Mouse (Mus musculus) heart, adult 9 months (tissue): ENCODE measurements around the gene Grm4.
A peak's percentile ranks its signal among the peaks of the same experiment; 100 is the strongest.

Experiments
- DNase-seq, 2 experiments: peaks; one replicate each; pipeline ENCODE4 v3.0.0; 2022; ENCODE audit warnings: low spot score in 2 of 2

The Grm4 gene

GRCm38 (mm10) chr17:27445364-27446075, 75.7 kb downstream of the Grm4 start:
- DNase-seq, result peak; percentile 29 to 46

GRCm38 (mm10) chr17:27442538-27443113, 78.6 kb downstream of the Grm4 start:
- DNase-seq, result no peak

- DNase-seq, result no peak
These were observed 79.4 kb downstream of the Grm4 start for GRCm38 (mm10) chr17:27441778-27442177.

GRCm38 (mm10) chr17:27435799-27436198, 85.4 kb downstream of the Grm4 start:
- no peak for DNase-seq

GRCm38 (mm10) chr17:27435225-27435624, 86.0 kb downstream of the Grm4 start:
- no peak for DNase-seq

GRCm38 (mm10) chr17:27434066-27434465, 87.1 kb downstream of the Grm4 start:
- no peak for DNase-seq

- DNase-seq, result no peak
These were observed 88.0 kb downstream of the Grm4 start for GRCm38 (mm10) chr17:27433179-27433680.

- DNase-seq, result no peak
These were observed 89.0 kb downstream of the Grm4 start for GRCm38 (mm10) chr17:27432145-27432650.

GRCm38 (mm10) chr17:27431049-27431839, 90.0 kb downstream of the Grm4 start:
- DNase-seq, result no peak

- DNase-seq, result no peak
These were observed 91.4 kb downstream of the Grm4 start for GRCm38 (mm10) chr17:27429757-27430156.

GRCm38 (mm10) chr17:27425016-27425415, 96.2 kb downstream of the Grm4 start:
- no peak for DNase-seq

GRCm38 (mm10) chr17:27424356-27424755, 96.8 kb downstream of the Grm4 start:
- no peak for DNase-seq

GRCm38 (mm10) chr17:27422726-27423381, 98.3 kb downstream of the Grm4 start:
- DNase-seq, result peak; percentile 43 to 53

GRCm38 (mm10) chr17:27422371-27422725, 98.9 kb downstream of the Grm4 start:
- DNase-seq, result no peak

GRCm38 (mm10) chr17:27421837-27422236, 99.4 kb downstream of the Grm4 start:
- no peak for DNase-seq

GRCm38 (mm10) chr17:27409006-27409405, 112.2 kb downstream of the Grm4 start:
- no peak for DNase-seq

GRCm38 (mm10) chr17:27408531-27408930, 112.7 kb downstream of the Grm4 start:
- no peak for DNase-seq

- DNase-seq, result no peak
These were observed 114.2 kb downstream of the Grm4 start for GRCm38 (mm10) chr17:27406956-27407355.

GRCm38 (mm10) chr17:27405376-27406024, 115.7 kb downstream of the Grm4 start:
- DNase-seq, result no peak

GRCm38 (mm10) chr17:27401200-27401599, 120.0 kb downstream of the Grm4 start:
- DNase-seq, result no peak

GRCm38 (mm10) chr17:27393931-27394330, 127.3 kb downstream of the Grm4 start:
- DNase-seq, result no peak
